Mouse (Mus musculus): ENCODE measurements around the gene Prdm16. TPM values are rescaled to one million over a fixed set of nuclear protein-coding genes. Genes with fewer than 3 reads are reported as not detected.

Gene Prdm16
- total and polyA plus RNA-seq, 3 experiments = not detected

GRCm38 (mm10) chr4:154439455-154440052 lies 197.1 kb downstream of the Prdm16 start:
- H3K27me3 ChIP-seq (replicated peaks) = no peaks in the 10 kb centered on the region
- in situ Hi-C loops (cut with MboI; ENCODE audit: low pct_ligation_motif_present, low pct_unique_long_range_greater_than_20kb, low sequenced_read_pairs) (no loop called here), dilution Hi-C loops (cut with MboI; ENCODE audit: extremely low pct_ligation_motif_present, extremely low pct_unique_long_range_greater_than_20kb, low sequenced_read_pairs) (no loop called here)
- H3K4me2 ChIP-seq (ENCODE audit: insufficient read depth, low read depth, poor library complexity, severe bottlenecking) = no peak overlapping the region
- no peaks in the 10 kb centered on the region for H3K79me2 ChIP-seq (replicated peaks; ENCODE audit: control insufficient read depth, extremely low read depth, insufficient read depth, poor library complexity, severe bottlenecking)
- no peak overlapping the region for H3K27ac ChIP-seq (ENCODE audit: insufficient read depth, low read depth)
- no peak for DNase-seq (ENCODE audit: extremely low read depth)
- no peak overlapping the region for H3K9ac ChIP-seq (ENCODE audit: insufficient read depth, low read depth)
- H3K4me1 ChIP-seq (ENCODE audit: control insufficient read depth in 1 of 2, insufficient read depth in 2 of 2) = no peaks in the 10 kb centered on the region
- H3K36me3 ChIP-seq (replicated peaks in 1 of 2; ENCODE audit: control insufficient read depth in 1 of 2, insufficient read depth in 1 of 2, low read length in 1 of 2) = no peaks in the 10 kb centered on the region
- H3K4me3 ChIP-seq (replicated peaks in 1 of 3; ENCODE audit: low read depth in 2 of 3, low read length in 2 of 3, poor library complexity in 1 of 3) = no peak overlapping the region
- peaks cover 98% of the 10 kb centered on the region for H3K9me3 ChIP-seq (replicated peaks; ENCODE audit: low read length)
- TF ChIP-seq GABPA (IDR thresholded peaks at IDR 0.05; ENCODE audit: insufficient replicate concordance, low read depth, low read length) (no peak), ZKSCAN1 (IDR thresholded peaks at IDR 0.05; ENCODE audit: borderline replicate concordance, low read depth, low read length) (no peak), POLR2AphosphoS2 (IDR thresholded peaks at IDR 0.05; ENCODE audit: low read depth, low read length) (no peak), CHD1 (IDR thresholded peaks at IDR 0.05; ENCODE audit: low read depth, low read length) (no peak), CHD2 (IDR thresholded peaks at IDR 0.05; ENCODE audit: low read length) (no peak), MAZ (IDR thresholded peaks at IDR 0.05; ENCODE audit: low read depth, low read length) (no peak), ELF1 (IDR thresholded peaks at IDR 0.05; ENCODE audit: low read depth, low read length) (no peak), E2F4 (IDR thresholded peaks at IDR 0.05; ENCODE audit: insufficient replicate concordance, low read depth, low read length) (no peak), RAD21 (IDR thresholded peaks at IDR 0.05; ENCODE audit: low read depth, low read length) (no peak), MYC (IDR thresholded peaks at IDR 0.05; ENCODE audit: low read depth, low read length) (no peak), POLR2A (IDR thresholded peaks at IDR 0.05; ENCODE audit: low read depth, low read length) (no peak), JUN (IDR thresholded peaks at IDR 0.05; ENCODE audit: insufficient read depth, low read depth, low read length) (no peak)

- H3K9me3 ChIP-seq (replicated peaks; ENCODE audit: low read length) = peaks cover 98% of the 10 kb centered on the region
- no peaks in the 10 kb centered on the region for H3K27me3 ChIP-seq (replicated peaks)
- no peaks in the 10 kb centered on the region for H3K4me1 ChIP-seq (ENCODE audit: control insufficient read depth in 1 of 2, insufficient read depth in 2 of 2)
- in situ Hi-C loops (cut with MboI; ENCODE audit: low pct_ligation_motif_present, low pct_unique_long_range_greater_than_20kb, low sequenced_read_pairs) (no loop called here), dilution Hi-C loops (cut with MboI; ENCODE audit: extremely low pct_ligation_motif_present, extremely low pct_unique_long_range_greater_than_20kb, low sequenced_read_pairs) (no loop called here)
- no peak overlapping the region for H3K27ac ChIP-seq (ENCODE audit: insufficient read depth, low read depth)
- H3K79me2 ChIP-seq (replicated peaks; ENCODE audit: control insufficient read depth, extremely low read depth, insufficient read depth, poor library complexity, severe bottlenecking) = no peaks in the 10 kb centered on the region
- no peak for DNase-seq (ENCODE audit: extremely low read depth)
- no peak overlapping the region for H3K4me2 ChIP-seq (ENCODE audit: insufficient read depth, low read depth, poor library complexity, severe bottlenecking)
- no peaks in the 10 kb centered on the region for H3K36me3 ChIP-seq (replicated peaks in 1 of 2; ENCODE audit: control insufficient read depth in 1 of 2, insufficient read depth in 1 of 2, low read length in 1 of 2)
- TF ChIP-seq EP300 (IDR thresholded peaks at IDR 0.05; ENCODE audit: low read length) (no peak), KAT2A (IDR thresholded peaks at IDR 0.05; ENCODE audit: insufficient replicate concordance, low read length) (no peak), GABPA (IDR thresholded peaks at IDR 0.05; ENCODE audit: insufficient replicate concordance, low read depth, low read length) (no peak), POLR2AphosphoS2 (IDR thresholded peaks at IDR 0.05; ENCODE audit: low read depth, low read length) (no peak), IRF4 (IDR thresholded peaks at IDR 0.05; ENCODE audit: low read depth, low read length) (no peak), UBTF (IDR thresholded peaks at IDR 0.05; ENCODE audit: low read depth, low read length) (no peak), CHD2 (IDR thresholded peaks at IDR 0.05; ENCODE audit: low read length) (no peak), MXI1 (IDR thresholded peaks at IDR 0.05; ENCODE audit: low read depth, low read length) (no peak), NELFE (IDR thresholded peaks at IDR 0.05; ENCODE audit: low read depth, low read length) (no peak), USF1 (IDR thresholded peaks at IDR 0.05; ENCODE audit: low read depth, low read length) (no peak), ELF1 (IDR thresholded peaks at IDR 0.05; ENCODE audit: low read depth, low read length) (no peak), RAD21 (IDR thresholded peaks at IDR 0.05; ENCODE audit: low read depth, low read length) (no peak), POLR2A (IDR thresholded peaks at IDR 0.05; ENCODE audit: low read depth, low read length) (no peak), ZNF384 (IDR thresholded peaks at IDR 0.05; ENCODE audit: low read depth, low read length) (no peak), ZKSCAN1 (IDR thresholded peaks at IDR 0.05; ENCODE audit: borderline replicate concordance, low read depth, low read length) (no peak), MAX (IDR thresholded peaks at IDR 0.05; ENCODE audit: low read length) (no peak), MAZ (IDR thresholded peaks at IDR 0.05; ENCODE audit: low read depth, low read length) (no peak), NRF1 (IDR thresholded peaks at IDR 0.05; ENCODE audit: low read depth, low read length) (no peak), ZC3H11A (IDR thresholded peaks at IDR 0.05; ENCODE audit: low read depth, low read length) (no peak)
- no peak overlapping the region for H3K4me3 ChIP-seq (replicated peaks in 1 of 3; ENCODE audit: low read depth in 2 of 3, low read length in 2 of 3, poor library complexity in 1 of 3)
- H3K9ac ChIP-seq (ENCODE audit: insufficient read depth, low read depth) = no peak overlapping the region
Observed at GRCm38 (mm10) chr4:154438610-154439009, 198.1 kb downstream of the Prdm16 start.
